Mouse (Mus musculus): ENCODE results near the gene Lypla2. TPM values are rescaled to one million over a fixed set of nuclear protein-coding genes. Genes with fewer than 3 reads are reported as not detected.
A peak's percentile ranks its signal among the peaks of the same experiment; 100 is the strongest.
"Not testable (repeated sequence)": the region's sequence is repeated elsewhere in the genome, so short reads cannot be mapped to it uniquely, and the experiment has no call there.

Gene Lypla2
- polyA plus RNA-seq, 2 experiments from 2014 or later, result 80.4 to 88.8 TPM

DNA sequence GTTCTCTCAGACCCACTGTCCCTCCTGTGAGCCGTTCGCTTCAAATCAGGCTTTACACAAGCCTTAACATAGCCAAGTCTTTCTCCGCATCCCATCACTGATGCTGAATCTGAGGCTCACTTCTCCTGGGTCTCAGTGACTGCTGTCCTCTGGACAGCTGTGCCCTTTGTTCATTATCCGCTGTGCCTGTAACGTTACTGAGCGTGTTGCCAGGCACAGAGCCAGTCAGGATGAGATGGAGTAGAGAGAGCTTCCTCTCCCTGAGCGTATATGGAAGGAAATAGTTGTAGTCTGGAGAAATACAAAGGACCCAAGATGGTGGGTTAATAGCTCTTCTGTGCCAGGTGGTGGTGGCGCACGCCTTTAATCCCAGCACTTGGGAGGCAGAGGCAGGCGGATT is 23.0 kb downstream of the Lypla2 start:
- no peak for ATAC-seq

DNA sequence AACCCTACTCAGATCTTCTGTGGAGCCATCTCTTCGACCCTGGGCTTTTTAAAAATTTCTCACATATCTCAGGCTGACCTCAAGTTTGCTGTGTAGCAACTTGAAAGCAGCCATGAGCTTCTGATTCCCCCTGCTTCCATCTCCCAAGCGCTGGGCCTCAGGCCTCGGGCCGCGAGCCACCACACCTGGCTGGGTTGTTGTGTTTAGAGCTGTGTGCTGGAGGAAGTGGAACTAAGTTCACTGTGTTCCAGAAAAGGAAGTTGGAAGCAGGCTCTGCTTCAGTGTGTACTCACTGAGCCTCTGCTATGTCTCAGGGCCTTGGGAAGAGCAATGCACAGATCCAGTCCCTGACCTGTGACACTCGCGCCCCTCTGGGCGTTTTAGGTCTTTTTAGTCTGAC is 24.3 kb downstream of the Lypla2 start:
- no peak for ATAC-seq

- no peak for ATAC-seq
These were observed 25.6 kb downstream of the Lypla2 start for GRCm38 (mm10) chr4:135946659-135947301.

DNA sequence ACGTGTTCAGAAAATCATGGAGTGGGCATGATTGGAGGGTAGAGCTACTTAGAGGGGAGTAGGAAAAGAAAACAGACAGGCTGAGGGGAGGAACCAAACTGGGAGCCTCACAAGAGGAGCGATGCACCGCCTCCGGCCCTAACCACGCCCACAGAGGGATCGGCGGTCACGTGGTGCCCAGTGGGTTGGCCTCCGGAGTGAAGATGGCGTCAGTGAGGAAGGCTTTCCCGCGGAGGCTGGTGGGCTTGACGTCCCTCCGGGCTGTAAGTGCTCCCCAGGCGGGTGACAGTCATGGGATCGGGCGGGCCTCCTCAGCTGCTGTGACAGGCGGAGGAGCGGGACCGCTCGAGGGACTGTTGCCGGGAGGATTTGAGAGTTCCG is 26.2 kb downstream of the Lypla2 start, which contains the start of gene Hmgcl:
Gene Hmgcl, plus strand, starts transcription at position 171 of the 381 bp plus-strand sequence.
- ATAC-seq, result peak; percentile 99

DNA sequence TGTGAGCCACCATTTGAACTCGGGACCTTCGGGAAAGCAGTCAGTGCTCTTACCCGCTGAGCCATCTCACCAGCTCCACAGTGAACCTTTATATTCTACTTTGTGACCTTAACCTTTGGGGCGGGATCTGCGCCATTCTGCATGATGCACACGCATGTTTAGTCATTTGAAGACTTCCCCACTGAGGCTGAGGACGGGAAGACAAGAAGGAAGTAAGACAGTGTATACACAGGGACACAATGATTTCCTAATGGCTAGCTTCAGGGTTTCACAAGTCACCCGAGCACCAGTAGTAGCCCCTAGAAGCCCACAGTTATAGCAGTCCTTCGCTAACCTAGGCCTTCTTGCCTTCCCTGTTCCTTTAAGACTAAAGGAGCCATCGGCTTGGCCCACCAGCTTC is 26.7 kb downstream of the Lypla2 start:
- ATAC-seq, result no peak

GRCm38 (mm10) chr4:135943389-135943788 is 29.0 kb downstream of the Lypla2 start:
- ATAC-seq, result no peak

DNA sequence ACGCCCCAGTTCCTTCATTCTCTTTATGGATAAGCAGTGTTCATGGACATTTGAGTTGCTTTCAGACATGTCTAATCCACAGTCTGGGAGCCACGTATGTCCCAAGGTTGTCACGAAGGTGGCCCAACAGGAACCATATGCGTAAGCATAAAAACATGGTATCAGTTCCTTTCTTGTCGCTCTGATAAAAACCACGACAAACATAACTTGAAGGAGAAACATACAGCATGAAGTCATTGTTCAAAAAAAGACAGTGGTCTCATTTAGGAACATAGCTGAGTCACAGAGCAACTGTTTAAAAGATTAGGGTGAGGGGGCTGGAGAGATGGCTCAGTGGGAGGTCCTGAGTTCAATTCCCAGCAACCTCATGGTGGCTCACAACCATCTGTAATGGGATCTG is 30.2 kb downstream of the Lypla2 start:
- no peak for ATAC-seq

GRCm38 (mm10) chr4:135941026-135941425 is 31.4 kb downstream of the Lypla2 start:
- ATAC-seq, result not testable (repeated sequence)

DNA sequence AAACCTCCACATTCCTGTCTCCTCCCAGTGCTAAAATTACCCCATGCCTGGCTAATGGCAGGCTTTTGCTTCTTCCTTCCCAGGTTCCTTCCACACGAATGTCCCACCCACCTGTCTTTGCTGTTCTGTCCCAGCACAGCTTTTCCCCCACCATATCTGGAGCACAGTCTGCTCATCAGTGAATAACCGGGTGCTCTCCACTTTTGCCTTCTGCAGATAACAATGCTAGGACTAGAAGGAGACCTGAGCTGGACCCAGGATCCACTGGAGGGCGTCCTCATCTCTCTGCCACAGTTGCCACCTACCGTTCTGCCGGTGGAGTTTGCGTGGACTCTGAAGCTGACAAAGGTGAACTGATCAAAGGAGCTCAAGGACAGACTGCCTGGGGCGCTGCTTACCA is 33.6 kb downstream of the Lypla2 start:
- no peak for ATAC-seq

GRCm38 (mm10) chr4:135935502-135935901 is 36.9 kb downstream of the Lypla2 start:
- ATAC-seq, result no peak

DNA sequence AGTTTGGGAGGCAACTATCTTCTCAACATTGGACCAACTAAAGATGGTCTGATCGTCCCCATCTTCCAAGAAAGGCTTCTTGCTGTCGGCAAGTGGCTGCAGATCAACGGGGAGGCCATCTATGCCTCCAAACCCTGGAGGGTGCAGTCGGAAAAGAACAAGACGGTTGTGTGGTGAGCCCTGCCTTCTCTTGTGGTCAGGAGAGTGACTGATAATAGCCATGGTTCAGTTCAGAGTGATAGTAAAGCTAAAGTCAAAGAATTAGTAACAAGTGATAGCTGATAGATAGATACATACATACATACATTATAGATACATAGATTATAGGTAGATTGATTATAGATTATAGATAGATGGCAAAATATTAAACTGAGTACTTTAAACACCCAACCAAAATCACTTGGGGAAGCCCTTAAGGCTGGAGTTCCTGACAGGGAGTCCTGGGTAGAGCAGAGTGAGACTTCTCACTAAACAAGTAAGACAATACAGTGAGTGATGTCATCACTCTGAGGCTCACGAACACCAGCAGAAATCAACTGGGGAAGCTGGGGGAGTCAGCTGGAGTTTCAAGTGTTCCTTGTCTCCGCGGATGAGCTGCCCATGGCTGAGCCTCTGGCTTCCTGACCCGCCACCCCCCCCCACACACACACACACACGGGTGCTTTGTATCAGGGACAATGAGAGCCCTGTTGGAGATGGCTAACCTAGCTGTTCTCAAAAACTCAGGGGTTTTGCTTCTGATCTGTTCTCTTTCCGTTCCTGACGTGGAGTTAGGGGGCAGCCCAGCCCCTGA is 37.5 kb downstream of the Lypla2 start:
- ATAC-seq, result no peak

GRCm38 (mm10) chr4:135931832-135932231 is 40.6 kb downstream of the Lypla2 start:
- ATAC-seq, result no peak

- ATAC-seq, result no peak
These were observed 42.2 kb downstream of the Lypla2 start for GRCm38 (mm10) chr4:135930239-135930638.

GRCm38 (mm10) chr4:135929828-135930227 is 42.6 kb downstream of the Lypla2 start:
- ATAC-seq, result no peak

DNA sequence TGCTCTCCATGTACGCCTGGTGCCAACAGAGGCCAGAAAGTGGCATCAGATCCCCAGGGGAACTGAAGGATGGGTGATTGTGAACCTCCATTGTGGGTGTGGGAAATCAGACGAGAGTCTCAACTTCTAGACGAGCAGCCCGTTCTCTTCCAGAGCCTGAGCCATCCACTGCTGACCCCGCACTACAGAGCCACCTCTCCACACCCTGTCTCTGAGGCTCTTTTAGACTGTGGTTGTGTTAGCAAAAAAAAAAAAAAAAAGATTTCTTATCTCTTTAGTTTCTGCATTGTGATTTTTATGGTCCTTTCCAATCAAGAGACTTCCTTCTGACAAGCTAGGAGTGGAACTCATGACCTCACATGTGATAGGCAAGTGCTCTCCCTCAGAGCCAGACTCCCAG is 43.0 kb downstream of the Lypla2 start:
- no peak for ATAC-seq

- ATAC-seq, result no peak
These were observed 44.0 kb downstream of the Lypla2 start for GRCm38 (mm10) chr4:135928376-135928775.

DNA sequence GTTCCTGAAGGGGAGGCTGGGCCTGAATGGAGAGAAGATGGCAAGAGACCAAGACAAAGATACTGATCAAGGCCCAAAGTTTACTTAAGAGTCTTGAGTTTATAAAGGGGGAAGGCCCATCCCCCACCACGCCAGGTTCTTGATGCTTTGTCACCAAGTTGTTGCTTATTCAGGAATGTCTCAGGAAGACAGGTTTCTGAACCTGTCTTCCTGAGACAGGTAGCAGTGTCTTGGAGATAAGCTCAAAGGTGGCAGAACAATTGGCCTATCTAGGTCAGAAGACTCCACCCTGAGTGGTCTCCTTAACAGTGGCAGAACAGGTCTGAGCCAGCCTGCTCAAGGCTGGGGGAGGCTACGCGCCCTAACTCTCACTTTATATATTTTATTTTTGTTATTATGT is 45.6 kb downstream of the Lypla2 start:
- ATAC-seq, result no peak

GRCm38 (mm10) chr4:135926195-135926808 is 46.1 kb downstream of the Lypla2 start:
- no peak for ATAC-seq

GRCm38 (mm10) chr4:135925341-135925740 is 47.1 kb downstream of the Lypla2 start:
- ATAC-seq, result no peak

- no peak for ATAC-seq
These were observed 48.0 kb downstream of the Lypla2 start for GRCm38 (mm10) chr4:135924418-135924817.

DNA sequence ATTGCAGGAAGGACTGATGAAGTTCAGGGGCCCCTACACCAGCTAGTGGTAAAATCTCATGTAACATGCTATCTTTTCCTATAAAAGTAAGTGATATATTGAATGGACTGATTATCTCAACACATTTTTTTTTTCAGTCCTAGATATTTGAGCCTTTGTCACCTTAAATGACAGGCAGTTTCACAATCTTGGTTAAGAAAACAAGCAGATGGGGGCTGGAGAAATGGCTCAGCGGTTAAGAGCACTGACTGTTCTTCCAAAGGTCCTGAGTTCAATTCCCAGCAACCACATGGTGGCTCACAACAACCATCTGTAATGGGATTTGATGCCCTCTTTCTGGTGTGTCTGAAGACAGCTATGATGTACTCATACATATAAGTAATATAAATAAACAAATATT is 50.2 kb downstream of the Lypla2 start:
- no peak for ATAC-seq

- no peak for ATAC-seq
These were observed 50.9 kb downstream of the Lypla2 start for GRCm38 (mm10) chr4:135921257-135922120.
